Mouse (Mus musculus) adipose tissue, adult 10 weeks (tissue): ENCODE results near the gene Rraga. TPM values are rescaled to one million over a fixed set of nuclear protein-coding genes. Genes with fewer than 3 reads are reported as not detected.

Source experiments
- polyA plus RNA-seq: library from polyadenylated mRNA; stranded (reverse); fragments of 350-450 nt; fragmentation: Illumina TruSeq; extraction: RNeasy Lipid Tissue Mini Kit (QIAGEN cat#74804); gene quantifications from one replicate; pipeline ENCODE4 v1.2.3, GENCODE M21; 2014; ENCODE audit warnings: low read depth, low replicate concordance

Gene Rraga
- polyA plus RNA-seq = 61.6 TPM

GRCm38 (mm10) chr4:86575283-86575983, at the start of gene Rraga:
Gene Rraga (plus strand): TSS chr4:86575668.

GRCm38 (mm10) chr4:86558228-86558627, 17.2 kb upstream of the Rraga start, which contains the start of gene Saxo1:
Gene Saxo1 (minus strand): TSS chr4:86558328.

GRCm38 (mm10) chr4:86611524-86612288, 36.2 kb downstream of the Rraga start, which contains the start of gene Haus6:
Gene Haus6 (minus strand): TSS chr4:86612055.

Other genes starting within 250 kb of the Rraga start
- 2.0 TPM for gene Saxo1, start 17.3 kb upstream of the Rraga start, polyA plus RNA-seq
- gene Haus6, start 36.4 kb downstream of the Rraga start, polyA plus RNA-seq = 3.4 TPM
- gene Plin2, start 94.4 kb downstream of the Rraga start, polyA plus RNA-seq = 108 TPM
- 12.3 TPM for gene Dennd4c, start 172.9 kb downstream of the Rraga start, polyA plus RNA-seq